11 mouse cellular contexts compared by ENCODE assay signal in the genomic region with DNA sequence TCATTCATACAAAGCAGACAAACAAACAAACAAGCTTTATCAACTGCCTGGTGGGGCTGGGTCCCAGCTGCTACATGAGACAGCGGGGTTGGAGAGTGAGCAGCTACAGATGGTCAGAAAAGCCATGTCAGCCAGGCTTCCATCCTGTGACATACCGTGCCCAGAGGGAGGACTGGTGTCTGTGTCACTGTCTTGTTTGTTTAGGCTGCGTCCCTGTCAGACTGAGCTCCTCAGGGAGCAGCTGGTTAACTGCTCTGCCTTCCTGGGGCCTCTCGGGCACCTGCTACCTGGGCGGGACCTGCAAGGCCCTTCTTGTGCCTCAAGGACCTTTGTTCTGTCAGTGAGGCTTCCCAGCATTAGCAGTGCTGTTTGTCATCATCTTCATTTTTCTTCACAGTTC. TPM values are rescaled to one million over a fixed set of nuclear protein-coding genes. Genes with fewer than 3 reads are reported as not detected.
A peak's percentile ranks its signal among the peaks of the same experiment; 100 is the strongest.
DNase-seq lines count a peak whose midpoint lies in the region; ATAC-seq and TF ChIP-seq lines count a peak whose summit lies in the region.
"Had no signal": no experiment of that assay in that cellular context is flagged by ENCODE, and none has a peak within 500 bp of the region (broad histone marks: within the 10 kb centered on the region; RNA-seq: fewer than 3 reads in every experiment).

No protein-coding gene starts in this region.

- H3K9ac ChIP-seq in neural tube, embryonic 12.5 days: no peak overlapping the region
- H3K9ac ChIP-seq in kidney, postnatal 0 days (ENCODE audit: low read depth, low read length): no peak overlapping the region

- H3K4me1 ChIP-seq in neural tube, embryonic 12.5 days: peaks cover 3% of the 10 kb centered on the region; the same call in 1 of the 2 replicates
- no peaks in the 10 kb centered on the region for H3K4me1 ChIP-seq in kidney, postnatal 0 days (replicated peaks; ENCODE audit: insufficient read depth, low read length)

- ATAC-seq in neural tube, embryonic 12.5 days (ENCODE audit: low FRiP score, low read depth): 0 out of 2 replicates have a peak, but pooled peaks have one; percentile 58
- 0 out of 2 replicates have a peak, but pooled peaks have one; percentile 33 for ATAC-seq in kidney, postnatal 0 days (replicated peaks; ENCODE audit: low FRiP score, low read depth)
- ATAC-seq: activated CD4-positive, CD25-positive, alpha-beta regulatory T cell, adult 4 months had no signal

- no peak overlapping the region for H3K27ac ChIP-seq in neural tube, embryonic 12.5 days
- no peak overlapping the region for H3K27ac ChIP-seq in kidney, postnatal 0 days
- H3K27ac ChIP-seq: macrophage had no signal

- H3K4me3 ChIP-seq in neural tube, embryonic 12.5 days: no peak overlapping the region
- H3K4me3 ChIP-seq in kidney, postnatal 0 days (replicated peaks; ENCODE audit: low read depth, low read length): no peak overlapping the region

- 34% methylated on average over 5 of the region's 5 CpGs for WGBS in neural tube, embryonic 12.5 days
- 41% methylated on average over 5 of the region's 5 CpGs for WGBS in kidney, postnatal 0 days

- peak; percentile 16 for DNase-seq in embryo, embryonic 10 days (ENCODE audit: low spot score)
- DNase-seq in embryo, embryonic 9.5 days (ENCODE audit: extremely low spot score): no peak
- no peak for DNase-seq in neural tube, embryonic 10.5 days (ENCODE audit: extremely low spot score, low spot score)
- DNase-seq in kidney, postnatal 0 days (ENCODE audit: low spot score): peak; percentile 55
- no peak for DNase-seq in natural killer cell, adult 2 months (ENCODE audit: low spot score in 2 of 2)
- DNase-seq in adrenal gland, postnatal 36 days: no peak
- DNase-seq in gastrocnemius, postnatal 25 days: no peak
- DNase-seq: thymus, postnatal 4 days had no signal

- no peak for TF ChIP-seq CTCF in kidney, postnatal 0 days (IDR thresholded peaks at IDR 0.05; ENCODE audit: low read depth)

- no peak overlapping the region for H3K4me2 ChIP-seq in neural tube, embryonic 12.5 days (replicated peaks)
- no peak overlapping the region for H3K4me2 ChIP-seq in kidney, postnatal 0 days (ENCODE audit: low read length)

- H3K9me3 ChIP-seq in neural tube, embryonic 12.5 days: no peaks in the 10 kb centered on the region
- H3K9me3 ChIP-seq in kidney, postnatal 0 days (replicated peaks; ENCODE audit: low read length): no peaks in the 10 kb centered on the region

- H3K36me3 ChIP-seq in neural tube, embryonic 12.5 days: no peaks in the 10 kb centered on the region
- H3K36me3 ChIP-seq in kidney, postnatal 0 days (ENCODE audit: insufficient read depth, low read length): no peaks in the 10 kb centered on the region

- no peaks in the 10 kb centered on the region for H3K27me3 ChIP-seq in neural tube, embryonic 12.5 days (replicated peaks)
- no peaks in the 10 kb centered on the region for H3K27me3 ChIP-seq in kidney, postnatal 0 days (ENCODE audit: insufficient read depth, low read length)

RNA-seq across cellular contexts. Expression of a gene that starts 28.8 kb away (rescaled TPM):
- polyA plus RNA-seq in neural tube, embryonic 12.5 days (2016; fragmentation: Nextera tagmentation; extraction: Ambion mirVana): 36.0 and 47.8 TPM in 2 replicates
- 91.4 and 92.6 TPM in 2 replicates for polyA plus RNA-seq in kidney, postnatal 0 days (2015; fragmentation: Nextera tagmentation; extraction: Ambion mirVana)
- 10 to 100 TPM; 49.2 to 52.9 TPM for total RNA-seq in adrenal gland, postnatal 36 days (2021)
- 1 to 10 TPM; 1.0 to 3.7 TPM for total RNA-seq in gastrocnemius, postnatal 25 days (2021)

Comparison
In these comparisons a context has a peak if more than half of its experiments do, and no peak if none do; other contexts are left out.
1. DNase-seq: peak in embryo, embryonic 10 days (single experiment) and kidney, postnatal 0 days (single experiment); none in embryo, embryonic 9.5 days (single experiment), neural tube, embryonic 10.5 days (single experiment), natural killer cell, adult 2 months (0 of 2), adrenal gland, postnatal 36 days (0 of 2) and gastrocnemius, postnatal 25 days (single experiment).
2. RNA of a gene that starts 28.8 kb away (total RNA-seq): 49.2 to 52.9 TPM in adrenal gland, postnatal 36 days; 1.0 to 3.7 TPM in gastrocnemius, postnatal 25 days; every median in the first group is over 10 times any median in the second.